Mouse (Mus musculus) forebrain, embryonic 15.5 days (tissue): ENCODE data around the gene Pvr. TPM values are rescaled to one million over a fixed set of nuclear protein-coding genes. Genes with fewer than 3 reads are reported as not detected.

Source experiments
- ATAC-seq: fragments of 200-750 bp; cut with Nextera tagmentation; replicated peaks from 2 replicates; pipeline ENCODE4 v1.8.0; 2017; ENCODE audit warnings: mild to moderate bottlenecking, moderate TSS enrichment, moderate library complexity
- H3K27ac ChIP-seq: fragments of 300-500 bp; sonication (generic); replicated peaks from 2 replicates; pipeline ENCODE4 v1.5.1; 2015; ENCODE audit warnings: mild to moderate bottlenecking, inconsistent platforms
- H3K27me3 ChIP-seq: fragments of 300-500 bp; sonication (generic); 2 replicates; pipeline ENCODE4 v1.6.1; 2015; ENCODE audit warnings: inconsistent platforms
- H3K36me3 ChIP-seq: fragments of 300-500 bp; sonication (generic); 2 replicates; pipeline ENCODE4 v1.6.1; 2015; ENCODE audit warnings: mild to moderate bottlenecking, inconsistent platforms
- H3K4me1 ChIP-seq: fragments of 300-500 bp; sonication (generic); 2 replicates; pipeline ENCODE4 v1.6.1; 2015; ENCODE audit warnings: inconsistent platforms
- H3K4me2 ChIP-seq: fragments of 300-500 bp; sonication (generic); replicated peaks from 2 replicates; pipeline ENCODE4 v1.6.1; 2015; ENCODE audit warnings: mild to moderate bottlenecking, inconsistent platforms
- H3K4me3 ChIP-seq: fragments of 300-500 bp; sonication (generic); 2 replicates; pipeline ENCODE4 v1.5.1; 2015; ENCODE audit warnings: mild to moderate bottlenecking, inconsistent platforms
- H3K9ac ChIP-seq: fragments of 300-500 bp; sonication (generic); replicated peaks from 2 replicates; pipeline ENCODE4 v1.6.1; 2015; ENCODE audit warnings: mild to moderate bottlenecking, inconsistent platforms
- H3K9me3 ChIP-seq: fragments of 300-500 bp; sonication (generic); 2 replicates; pipeline ENCODE4 v1.6.1; 2016; ENCODE audit warnings: inconsistent platforms
- WGBS: fragments of 180-500 bp; shearing (Covaris S2); methylation state at CpG from one replicate; pipeline ENCODE4 v1.1.7; 2015; ENCODE audit warnings: mixed read lengths; 5-methylcytosine and 5-hydroxymethylcytosine counted together
- polyA plus RNA-seq: library from polyadenylated mRNA; unstranded; fragments of >200 nt; fragmentation: Nextera tagmentation; extraction: Ambion mirVana; gene quantifications from 2 replicates; pipeline ENCODE4 v1.2.1, GENCODE M21; 2015

Pvr gene
- 7.1 and 7.3 TPM in 2 replicates for polyA plus RNA-seq

DNA sequence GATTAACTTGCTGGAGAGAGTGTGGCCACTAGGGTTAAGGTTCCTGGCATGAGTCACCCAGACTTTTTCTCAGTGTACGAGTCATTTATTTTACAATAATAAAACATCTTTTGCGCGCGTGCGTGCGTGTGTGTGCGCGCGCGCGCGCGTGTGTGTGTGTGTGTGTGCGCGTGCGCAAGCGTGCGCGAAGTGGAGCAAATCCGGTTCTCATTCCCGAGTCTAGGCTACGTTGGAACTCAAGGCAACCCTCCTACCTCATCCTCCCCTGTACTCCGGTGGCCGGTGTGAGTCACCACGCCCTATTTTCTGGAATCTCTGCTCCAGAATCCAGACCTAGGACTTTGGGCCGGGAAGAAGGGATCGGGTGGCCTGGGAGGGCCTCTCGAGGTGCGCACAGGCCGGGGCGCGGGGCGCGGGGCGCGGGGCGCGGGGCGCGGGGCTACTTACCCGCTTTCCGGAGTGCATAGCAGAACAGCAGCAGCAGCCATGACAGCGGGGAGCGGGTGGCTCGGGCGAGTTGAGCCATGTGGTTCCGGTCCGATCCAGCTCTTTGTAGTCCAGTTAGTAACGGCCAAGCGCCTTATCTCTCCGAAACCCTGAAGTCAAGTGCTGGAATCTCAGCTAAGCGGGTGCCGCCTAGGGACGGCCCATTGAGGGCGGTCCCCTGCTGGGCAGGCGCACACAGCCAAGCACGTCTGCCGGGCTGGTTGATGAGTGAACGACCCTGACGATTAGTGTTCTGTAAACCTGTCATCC lies at the start of gene Pvr:
TSS of gene Pvr (minus strand) at position 655 of the 756 bp plus-strand sequence.
- H3K36me3 ChIP-seq = peaks cover 7% of the 10 kb centered on the region
- peak within 1 kb of the TSS; percentile 68 for H3K9ac ChIP-seq
- H3K4me1 ChIP-seq = peaks cover 13% of the 10 kb centered on the region; the same call in 1 of the 2 replicates
- ATAC-seq = peak; percentile 88
- WGBS = under 1% methylated on average over 60 of the region's 60 CpGs
- H3K9me3 ChIP-seq = no peaks in the 10 kb centered on the region
- H3K4me2 ChIP-seq = peak within 1 kb of the TSS; percentile 78
- no peaks in the 10 kb centered on the region for H3K27me3 ChIP-seq
- peak within 1 kb of the TSS; percentile 87 for H3K27ac ChIP-seq
- H3K4me3 ChIP-seq = peak within 1 kb of the TSS; percentile 79

- Histone ChIP-seq H3K4me1 (no peaks in the 10 kb centered on the region), H3K36me3 (no peaks in the 10 kb centered on the region), H3K9me3 (no peaks in the 10 kb centered on the region), H3K9ac (no peak overlapping the region), H3K27ac (no peak overlapping the region), H3K4me3 (no peak overlapping the region), H3K4me2 (no peak overlapping the region), H3K27me3 (no peaks in the 10 kb centered on the region)
- no peak for ATAC-seq
- WGBS = 95% methylated on average over 8 of the region's 8 CpGs
Observed at GRCm38 (mm10) chr7:19970196-19970595, 49.2 kb upstream of the Pvr start.

DNA sequence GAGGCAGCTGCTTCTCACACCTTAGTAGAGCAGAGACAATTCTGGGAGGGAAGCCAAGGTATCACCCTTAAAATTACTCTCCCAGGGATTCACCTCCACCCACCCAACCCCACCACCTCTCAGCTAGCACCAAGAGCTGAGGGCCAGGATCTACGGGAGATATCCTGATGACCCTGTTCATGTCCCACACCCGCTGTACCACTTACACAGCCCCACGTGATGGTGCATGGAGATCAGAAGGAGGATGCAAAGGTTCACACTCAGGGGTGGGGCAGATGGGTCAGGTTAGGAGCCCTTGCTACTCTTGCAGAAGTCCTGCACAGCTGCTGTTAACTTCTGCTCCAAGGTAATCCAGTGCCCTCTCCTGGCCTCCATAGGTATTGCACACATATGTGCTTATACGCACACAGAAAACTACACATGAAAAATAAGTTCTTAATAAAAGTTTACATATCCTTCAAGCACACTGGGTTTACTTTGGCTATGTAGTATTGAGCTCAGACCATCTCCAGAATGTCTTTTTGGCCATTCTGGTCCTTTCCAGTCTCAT lies 48.7 kb upstream of the Pvr start:
- H3K9ac ChIP-seq = no peak overlapping the region
- no peak overlapping the region for H3K27ac ChIP-seq
- no peak overlapping the region for H3K4me2 ChIP-seq
- H3K4me1 ChIP-seq = no peaks in the 10 kb centered on the region
- no peak overlapping the region for H3K4me3 ChIP-seq
- 94% methylated on average over 4 of the region's 4 CpGs for WGBS
- H3K9me3 ChIP-seq = no peaks in the 10 kb centered on the region
- ATAC-seq = no peak
- H3K27me3 ChIP-seq = no peaks in the 10 kb centered on the region
- H3K36me3 ChIP-seq = no peaks in the 10 kb centered on the region

- Histone ChIP-seq H3K9ac (no peak overlapping the region), H3K27me3 (no peaks in the 10 kb centered on the region), H3K4me3 (no peak overlapping the region), H3K9me3 (no peaks in the 10 kb centered on the region), H3K27ac (no peak overlapping the region), H3K4me2 (no peak overlapping the region), H3K4me1 (no peaks in the 10 kb centered on the region), H3K36me3 (no peaks in the 10 kb centered on the region)
- ATAC-seq = no peak
- WGBS = 79% methylated on average over 3 of the region's 3 CpGs
Observed at GRCm38 (mm10) chr7:19969106-19969505, 48.1 kb upstream of the Pvr start.

DNA sequence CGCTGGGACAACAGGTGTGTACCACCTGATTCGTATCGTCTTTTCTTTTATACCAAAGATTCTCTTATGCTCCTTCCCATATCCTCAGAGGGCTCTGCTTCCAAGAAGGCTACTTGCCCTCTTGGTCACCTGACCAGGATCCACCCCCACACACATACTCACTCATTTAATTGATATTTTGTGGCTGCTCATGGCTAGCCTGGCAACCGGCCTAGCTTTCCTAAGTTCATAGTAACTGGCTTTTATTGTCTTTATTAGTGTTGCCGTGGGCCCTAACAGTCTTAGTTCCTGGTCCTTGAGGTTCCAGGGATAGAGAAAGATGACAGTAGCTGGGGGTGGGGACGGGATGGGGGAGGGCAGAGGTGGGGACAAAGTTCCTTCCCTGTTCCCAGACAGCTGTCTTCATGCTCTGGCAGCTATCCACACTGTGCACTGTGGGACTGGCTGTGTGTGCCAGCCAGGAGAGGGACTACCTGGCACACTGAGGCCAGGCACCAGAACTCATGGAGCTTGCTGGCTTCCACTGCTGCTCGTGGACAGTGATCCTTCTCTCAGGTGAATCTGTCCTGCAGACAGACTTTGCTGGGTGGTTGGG lies 44.1 kb upstream of the Pvr start, which contains the start of gene Ceacam20:
TSS of gene Ceacam20 (plus strand) at position 428 of the 595 bp plus-strand sequence.
- Histone ChIP-seq H3K4me3 (no peak within 1 kb of the TSS), H3K27ac (no peak within 1 kb of the TSS), H3K9ac (no peak within 1 kb of the TSS), H3K36me3 (no peaks in the 10 kb centered on the region), H3K27me3 (no peaks in the 10 kb centered on the region), H3K4me2 (no peak within 1 kb of the TSS), H3K9me3 (no peaks in the 10 kb centered on the region), H3K4me1 (no peaks in the 10 kb centered on the region)
- no peak for ATAC-seq
- WGBS = 81% methylated on average over 7 of the region's 7 CpGs

DNA sequence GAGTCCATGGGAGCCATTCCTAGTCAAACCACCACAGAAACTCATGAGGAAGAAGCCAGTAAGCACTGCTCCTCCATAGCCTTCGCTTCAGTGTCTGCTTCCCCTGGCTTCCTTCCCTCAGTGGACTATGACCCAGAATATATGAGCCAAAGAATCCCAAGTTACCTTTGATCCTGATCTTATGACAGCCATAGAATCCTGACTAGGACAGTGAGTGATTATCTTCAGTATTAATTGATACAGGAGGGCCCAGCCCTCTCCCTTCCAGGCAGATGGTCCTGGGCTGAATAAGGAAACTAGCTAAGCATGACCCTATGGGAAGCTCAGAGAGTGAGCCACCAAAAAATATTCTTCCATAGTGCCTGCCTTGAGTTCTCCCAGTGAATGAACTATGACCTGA lies 41.5 kb upstream of the Pvr start:
- H3K4me3 ChIP-seq = no peak overlapping the region
- H3K4me2 ChIP-seq = no peak overlapping the region
- no peak overlapping the region for H3K27ac ChIP-seq
- no peaks in the 10 kb centered on the region for H3K9me3 ChIP-seq
- WGBS = 67% methylated on average over 1 of the region's 1 CpGs
- H3K4me1 ChIP-seq = no peaks in the 10 kb centered on the region
- H3K9ac ChIP-seq = no peak overlapping the region
- ATAC-seq = no peak
- H3K27me3 ChIP-seq = no peaks in the 10 kb centered on the region
- no peaks in the 10 kb centered on the region for H3K36me3 ChIP-seq

DNA sequence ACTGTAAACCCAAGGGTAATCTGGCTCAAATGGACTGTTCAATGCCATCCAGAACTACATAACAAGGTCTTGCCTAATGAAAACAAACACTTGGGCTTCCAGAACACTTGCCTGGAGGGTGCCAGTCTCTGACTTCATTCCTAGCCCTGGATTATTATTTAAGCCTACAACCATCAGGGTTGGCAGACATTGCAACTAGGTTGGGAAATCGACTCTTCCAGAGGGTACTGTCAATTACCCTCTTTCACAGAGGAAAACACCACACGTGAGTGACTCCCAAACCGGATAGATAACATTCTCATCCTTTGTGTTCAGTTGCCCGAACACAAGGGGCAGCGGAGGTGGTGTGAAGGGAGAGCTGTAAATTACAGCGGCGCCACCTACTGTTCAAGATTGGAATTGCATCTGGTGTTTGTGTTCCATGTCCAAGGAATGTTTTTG lies 35.4 kb upstream of the Pvr start:
- H3K27ac ChIP-seq = no peak overlapping the region
- no peak overlapping the region for H3K9ac ChIP-seq
- H3K36me3 ChIP-seq = no peaks in the 10 kb centered on the region
- 4% methylated on average over 7 of the region's 7 CpGs for WGBS
- H3K4me2 ChIP-seq = no peak overlapping the region
- no peaks in the 10 kb centered on the region for H3K4me1 ChIP-seq
- H3K27me3 ChIP-seq = no peaks in the 10 kb centered on the region
- ATAC-seq = 0 out of 2 replicates have a peak, but pooled peaks have one; percentile 23
- H3K4me3 ChIP-seq = no peak overlapping the region
- no peaks in the 10 kb centered on the region for H3K9me3 ChIP-seq

DNA sequence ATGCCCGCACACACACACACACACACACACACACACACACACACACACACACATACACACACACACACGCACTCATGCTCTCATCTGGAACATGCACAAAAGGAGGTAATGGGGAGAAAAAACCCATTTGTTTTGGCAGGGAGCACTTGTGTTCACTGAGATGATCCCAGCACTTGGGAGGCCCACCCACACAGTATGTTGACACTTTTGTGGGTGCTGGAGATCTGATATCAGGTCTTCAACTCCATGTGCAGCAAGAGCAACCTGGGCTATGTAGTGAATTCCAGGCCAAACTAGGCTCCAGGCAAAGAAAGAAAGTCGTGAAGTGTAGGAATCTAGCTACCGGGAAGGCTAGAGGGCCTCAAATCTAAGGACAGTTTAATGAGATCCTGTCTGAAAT lies 34.9 kb upstream of the Pvr start:
- H3K9ac ChIP-seq = no peak overlapping the region
- ATAC-seq = no peak
- no peaks in the 10 kb centered on the region for H3K4me1 ChIP-seq
- H3K4me3 ChIP-seq = no peak overlapping the region
- H3K4me2 ChIP-seq = no peak overlapping the region
- no peaks in the 10 kb centered on the region for H3K36me3 ChIP-seq
- H3K27me3 ChIP-seq = no peaks in the 10 kb centered on the region
- H3K27ac ChIP-seq = no peak overlapping the region
- no peaks in the 10 kb centered on the region for H3K9me3 ChIP-seq
- WGBS = 78% methylated on average over 4 of the region's 4 CpGs

DNA sequence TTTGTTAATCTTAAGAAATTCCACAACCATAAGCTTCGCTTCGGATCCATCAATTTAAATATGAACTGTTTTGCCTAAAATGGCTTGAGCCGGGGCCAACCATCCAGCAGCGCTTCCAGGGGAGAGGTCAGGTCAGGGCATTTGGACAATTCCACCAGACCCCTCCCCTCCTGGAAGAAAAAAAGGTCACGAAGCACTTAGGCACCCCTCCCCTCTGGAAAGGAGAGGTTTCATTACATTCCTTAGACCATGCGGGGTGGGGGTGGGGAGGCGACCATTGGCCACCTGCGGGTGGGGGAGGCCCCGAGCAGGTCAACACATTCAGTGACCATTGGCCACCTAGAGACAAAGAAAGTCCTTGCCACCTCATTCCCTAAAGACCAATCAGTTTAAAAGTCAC lies 32.1 kb upstream of the Pvr start:
- H3K36me3 ChIP-seq = no peaks in the 10 kb centered on the region
- 55% methylated on average over 9 of the region's 9 CpGs for WGBS
- H3K4me3 ChIP-seq = no peak overlapping the region
- H3K9ac ChIP-seq = no peak overlapping the region
- H3K27ac ChIP-seq = no peak overlapping the region
- no peaks in the 10 kb centered on the region for H3K4me1 ChIP-seq
- no peaks in the 10 kb centered on the region for H3K27me3 ChIP-seq
- ATAC-seq = no peak
- no peaks in the 10 kb centered on the region for H3K9me3 ChIP-seq
- no peak overlapping the region for H3K4me2 ChIP-seq

DNA sequence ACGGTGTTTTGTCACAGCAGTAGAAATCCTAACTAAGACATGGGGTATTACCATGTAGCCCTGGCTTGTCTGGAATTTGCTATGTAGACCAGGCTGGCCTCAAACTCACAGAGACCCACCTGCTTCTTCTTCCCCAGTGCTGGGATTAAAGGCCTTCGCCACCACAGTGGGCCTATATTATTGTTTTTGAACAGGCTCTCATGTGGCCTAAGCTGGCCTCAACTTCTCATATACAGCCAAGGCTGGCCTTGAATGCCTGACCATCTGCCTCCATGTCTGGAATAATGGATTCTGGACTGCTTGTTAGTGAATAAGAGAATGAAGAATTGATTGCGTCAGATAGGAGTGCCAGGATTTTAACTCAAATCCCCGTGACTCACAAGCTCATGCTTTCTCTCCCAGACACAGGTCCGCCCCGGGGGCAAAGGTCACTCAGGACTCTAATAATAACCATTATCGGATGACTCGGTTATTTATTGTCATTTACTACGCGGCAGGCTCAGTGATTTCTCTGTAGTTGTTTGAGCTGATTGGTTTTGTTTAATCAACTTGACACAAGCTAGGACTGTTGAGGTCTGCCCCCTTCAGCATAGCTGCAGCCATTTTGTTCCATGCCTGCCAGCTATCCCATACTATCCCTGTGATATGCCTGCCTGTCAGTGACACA lies 31.5 kb upstream of the Pvr start:
- ATAC-seq = no peak
- Histone ChIP-seq H3K4me1 (no peaks in the 10 kb centered on the region), H3K9me3 (no peaks in the 10 kb centered on the region), H3K27ac (no peak overlapping the region), H3K27me3 (no peaks in the 10 kb centered on the region), H3K4me3 (no peak overlapping the region), H3K9ac (no peak overlapping the region), H3K4me2 (no peak overlapping the region), H3K36me3 (no peaks in the 10 kb centered on the region)
- WGBS = 63% methylated on average over 10 of the region's 10 CpGs

DNA sequence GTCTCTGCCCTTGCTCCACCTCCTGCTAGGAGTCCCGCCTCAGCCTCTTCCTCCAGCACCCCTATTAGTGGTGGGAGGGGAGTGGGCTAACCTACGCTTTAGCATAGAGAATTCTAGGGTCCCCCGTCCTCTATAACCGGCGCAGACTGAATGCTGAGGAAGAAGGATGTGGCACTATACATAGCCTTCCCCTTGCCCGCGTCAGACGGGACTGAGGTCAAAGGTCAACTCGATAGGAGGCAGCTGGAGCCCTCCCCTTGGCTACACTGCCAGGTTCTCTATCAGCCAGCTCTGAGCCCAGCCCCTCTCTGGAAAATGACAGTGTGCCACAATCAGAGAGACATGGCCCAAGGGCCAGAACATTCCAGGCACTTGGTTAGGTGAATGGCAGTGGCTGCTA lies 29.6 kb upstream of the Pvr start, which contains the start of gene Igsf23:
TSS of gene Igsf23 (minus strand) at position 168 of the 400 bp plus-strand sequence.
- no peaks in the 10 kb centered on the region for H3K4me1 ChIP-seq
- H3K4me2 ChIP-seq = no peak within 1 kb of the TSS
- 68% methylated on average over 9 of the region's 9 CpGs for WGBS
- H3K9ac ChIP-seq = no peak within 1 kb of the TSS
- H3K27me3 ChIP-seq = no peaks in the 10 kb centered on the region
- H3K27ac ChIP-seq = no peak within 1 kb of the TSS
- H3K4me3 ChIP-seq = no peak within 1 kb of the TSS
- ATAC-seq = no peak
- no peaks in the 10 kb centered on the region for H3K9me3 ChIP-seq
- H3K36me3 ChIP-seq = no peaks in the 10 kb centered on the region

- Histone ChIP-seq H3K4me1 (no peaks in the 10 kb centered on the region), H3K4me2 (no peak overlapping the region), H3K9ac (no peak overlapping the region), H3K4me3 (no peak overlapping the region), H3K36me3 (no peaks in the 10 kb centered on the region), H3K27ac (no peak overlapping the region), H3K9me3 (no peaks in the 10 kb centered on the region), H3K27me3 (no peaks in the 10 kb centered on the region)
- 61% methylated on average over 10 of the region's 10 CpGs for WGBS
- no peak for ATAC-seq
Observed at GRCm38 (mm10) chr7:19949996-19950395, 29.0 kb upstream of the Pvr start.
